Mouse (Mus musculus) C2C12 (cell line): ENCODE measurements at regions not wholly inside any gene's neighbourhood (a gene's known extent, or its start where the extent isn't known, plus 50 kb on each side); places are given as distances from the start of the nearest gene placed in this dataset.

Source experiments
- H3K27me3 ChIP-seq: one replicate; pipeline ENCODE4 v1.6.1; 2011; ENCODE audit not compliant: control insufficient read depth, insufficient read depth, insufficient read length
- H3K36me3 ChIP-seq: one replicate; pipeline ENCODE4 v1.6.1; 2011; ENCODE audit not compliant: control insufficient read depth, insufficient read depth
- H3K4me3 ChIP-seq: one replicate; pipeline ENCODE4 v1.5.1; 2011; ENCODE audit warnings: mild to moderate bottlenecking, control low read depth; ENCODE audit not compliant: poor library complexity, insufficient read depth, severe bottlenecking
- H3K79me2 ChIP-seq: one replicate; pipeline ENCODE4 v1.6.1; 2011; ENCODE audit not compliant: control insufficient read depth, insufficient read depth
- H3K79me3 ChIP-seq: one replicate; pipeline ENCODE4 v1.6.1; 2011; ENCODE audit warnings: low read depth, control low read depth
- H3ac ChIP-seq: one replicate; pipeline ENCODE3; 2011; ENCODE audit warnings: low read depth; ENCODE audit not compliant: control insufficient read depth, insufficient read length
- CEBPB ChIP-seq: IDR thresholded peaks from one replicate; pipeline ENCODE4 v1.6.1; 2011; ENCODE audit warnings: low read depth, mild to moderate bottlenecking, control low read depth, moderate library complexity
- CTCF ChIP-seq: IDR thresholded peaks from one replicate; pipeline ENCODE4 v1.5.1; 2011; ENCODE audit not compliant: control insufficient read depth, insufficient read depth, insufficient read length
- FOSL1 ChIP-seq: IDR thresholded peaks from one replicate; pipeline ENCODE4 v1.8.0; 2011; ENCODE audit warnings: mild to moderate bottlenecking, low read length; ENCODE audit not compliant: poor library complexity, insufficient read depth, severe bottlenecking
- MAX ChIP-seq: IDR thresholded peaks from one replicate; pipeline ENCODE4 v1.6.1; 2011; ENCODE audit warnings: mild to moderate bottlenecking, control low read depth
- MYOD1 ChIP-seq: IDR thresholded peaks from one replicate; pipeline ENCODE4 v1.6.1; 2011; ENCODE audit warnings: low read depth; ENCODE audit not compliant: control insufficient read depth, insufficient read length
- MYOG ChIP-seq: IDR thresholded peaks from one replicate; pipeline ENCODE4 v1.6.1; 2011; ENCODE audit not compliant: control insufficient read depth, insufficient read length; ENCODE audit errors: extremely low read depth
- USF1 ChIP-seq: IDR thresholded peaks from one replicate; pipeline ENCODE4 v1.6.1; 2011; ENCODE audit warnings: low read depth, mild to moderate bottlenecking, control low read depth, moderate library complexity

- H3K79me2 ChIP-seq, result no peaks in the 10 kb centered on the region
- no peak overlapping the region for H3ac ChIP-seq
- H3K36me3 ChIP-seq, result no peaks in the 10 kb centered on the region
- no peak overlapping the region for H3K4me3 ChIP-seq
- no peaks in the 10 kb centered on the region for H3K79me3 ChIP-seq
- H3K27me3 ChIP-seq, result no peaks in the 10 kb centered on the region
- no peak for TF ChIP-seq CTCF
- TF ChIP-seq MYOD1, result no peak
- TF ChIP-seq MAX, result no peak
- no peak for TF ChIP-seq FOSL1
- TF ChIP-seq USF1, result no peak
- no peak for TF ChIP-seq MYOG
- TF ChIP-seq CEBPB, result no peak
Observed at GRCm38 (mm10) chr9:61551361-61551760, 179.2 kb downstream of the Tle3 start.

- Histone ChIP-seq H3K79me2 (no peaks in the 10 kb centered on the region), H3K79me3 (no peaks in the 10 kb centered on the region), H3K27me3 (no peaks in the 10 kb centered on the region), H3K36me3 (no peaks in the 10 kb centered on the region), H3ac (no peak overlapping the region), H3K4me3 (no peak overlapping the region)
- TF ChIP-seq FOSL1 (no peak), MYOG (no peak), CTCF (no peak), USF1 (no peak), MAX (no peak), MYOD1 (no peak), CEBPB (no peak)
Observed at GRCm38 (mm10) chr9:61550326-61550725, 178.2 kb downstream of the Tle3 start.

- Histone ChIP-seq H3K4me3 (no peak overlapping the region), H3ac (no peak overlapping the region), H3K27me3 (no peaks in the 10 kb centered on the region), H3K79me3 (no peaks in the 10 kb centered on the region), H3K79me2 (no peaks in the 10 kb centered on the region), H3K36me3 (no peaks in the 10 kb centered on the region)
- no peak for TF ChIP-seq CEBPB
- TF ChIP-seq USF1, result no peak
- TF ChIP-seq MYOG, result no peak
- TF ChIP-seq MAX, result no peak
- no peak for TF ChIP-seq CTCF
- TF ChIP-seq FOSL1, result no peak
- no peak for TF ChIP-seq MYOD1
Observed at GRCm38 (mm10) chr9:61549692-61550241, 177.6 kb downstream of the Tle3 start.

GRCm38 (mm10) chr9:61537316-61538189 lies 165.4 kb downstream of the Tle3 start:
- Histone ChIP-seq H3K27me3 (no peaks in the 10 kb centered on the region), H3K36me3 (no peaks in the 10 kb centered on the region), H3ac (no peak overlapping the region), H3K79me3 (no peaks in the 10 kb centered on the region), H3K4me3 (no peak overlapping the region), H3K79me2 (no peaks in the 10 kb centered on the region)
- TF ChIP-seq MAX (no peak), FOSL1 (no peak), CEBPB (no peak), MYOG (no peak), CTCF (no peak), USF1 (no peak), MYOD1 (no peak)

GRCm38 (mm10) chr9:61533237-61533636 lies 161.1 kb downstream of the Tle3 start:
- Histone ChIP-seq H3K79me3 (no peaks in the 10 kb centered on the region), H3K36me3 (no peaks in the 10 kb centered on the region), H3ac (no peak overlapping the region), H3K4me3 (no peak overlapping the region), H3K27me3 (no peaks in the 10 kb centered on the region), H3K79me2 (no peaks in the 10 kb centered on the region)
- TF ChIP-seq FOSL1 (no peak), MYOD1 (no peak), CTCF (no peak), CEBPB (no peak), MYOG (no peak), MAX (no peak), USF1 (no peak)
